Mouse (Mus musculus): Measurements from ENCODE around the gene Dnajb8. TPM values are rescaled to one million over a fixed set of nuclear protein-coding genes. Genes with fewer than 3 reads are reported as not detected.

Gene Dnajb8
- total RNA-seq, 1 experiment from 2014 or later, result not detected

DNA sequence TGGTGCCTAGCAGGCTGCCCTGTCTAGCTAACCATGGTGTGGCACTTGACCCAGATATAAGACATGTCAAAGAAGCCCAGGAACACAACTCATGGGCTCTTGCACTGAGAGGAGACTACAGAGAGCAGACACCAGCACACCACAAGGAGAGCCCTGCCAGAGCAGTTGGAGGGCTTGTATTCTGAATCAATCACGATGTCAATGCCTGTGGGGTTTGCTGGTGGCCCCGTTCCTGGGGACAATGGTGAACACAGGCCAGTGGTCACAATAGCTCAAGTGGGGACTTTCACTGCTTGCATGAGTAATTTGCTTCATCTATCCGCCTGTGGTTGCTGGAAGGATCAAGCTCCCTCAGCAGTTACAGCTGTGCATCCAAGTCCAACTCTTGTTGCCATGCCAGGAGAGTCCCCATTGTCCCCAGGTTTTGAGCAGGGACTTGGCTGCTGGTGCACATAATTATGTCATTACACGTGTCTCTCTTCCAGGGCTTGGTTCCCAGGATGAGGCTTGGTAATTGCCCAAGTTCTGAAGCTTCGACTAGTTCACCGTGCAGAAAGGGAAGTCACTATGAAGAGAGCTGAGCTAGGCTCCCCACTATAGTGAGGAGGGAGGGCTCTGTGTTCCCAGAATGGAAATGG, 68.2 kb downstream of the Dnajb8 start:
- peak; percentile 48 for DNase-seq

DNA sequence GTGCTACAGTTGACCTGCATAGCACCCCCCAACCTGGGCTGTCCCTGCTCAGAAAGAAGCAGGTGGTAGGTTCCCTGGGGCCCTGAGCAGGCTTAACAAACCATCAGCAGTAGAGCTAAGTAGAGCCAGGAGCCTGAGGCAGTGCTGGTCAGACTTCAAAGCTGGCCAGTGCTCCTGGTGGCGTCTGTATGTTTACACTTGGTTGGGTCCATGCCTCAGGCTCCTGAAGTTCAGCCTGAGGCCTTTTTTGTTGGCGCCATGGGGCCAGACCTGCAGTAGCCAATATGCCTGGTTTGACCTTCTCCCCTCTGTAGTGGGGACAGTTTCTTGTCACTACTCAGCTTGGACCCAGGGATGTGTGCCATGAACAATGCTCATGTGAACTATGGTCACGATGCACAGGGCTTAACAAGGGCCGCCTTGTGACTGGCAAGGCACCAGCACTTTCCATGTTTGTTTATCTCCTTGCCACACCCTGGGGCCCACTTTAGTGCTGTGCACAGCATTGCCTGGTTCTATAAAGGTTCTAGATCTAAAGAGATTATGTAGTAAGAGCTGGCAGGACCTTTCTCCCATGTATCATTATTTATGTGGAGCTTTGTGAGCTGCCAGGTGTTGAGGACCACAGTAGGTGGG, 70.3 kb downstream of the Dnajb8 start:
- DNase-seq, result no peak

- no peak for DNase-seq
Observed at GRCm38 (mm10) chr6:88299491-88299890, 77.4 kb downstream of the Dnajb8 start.

DNA sequence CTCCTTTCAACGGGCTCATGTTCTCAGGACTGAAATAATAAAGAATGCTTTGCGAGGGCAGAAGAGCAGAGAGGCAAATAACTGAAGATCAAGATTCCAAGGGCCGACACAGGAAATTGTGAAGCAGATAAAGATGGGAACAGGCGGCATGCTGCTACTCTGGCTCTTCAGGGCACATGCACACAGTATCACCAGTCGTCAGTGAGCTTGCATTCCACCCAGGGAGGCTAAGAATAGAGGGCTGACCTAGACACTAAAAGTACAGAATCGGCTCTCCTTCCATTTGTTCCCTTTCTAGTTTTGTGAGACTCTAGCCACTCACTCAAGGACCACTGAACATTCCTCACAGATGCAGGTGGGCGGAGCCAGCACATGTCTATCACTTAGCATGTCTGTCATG, 79.2 kb downstream of the Dnajb8 start:
- no peak for DNase-seq

Other genes with a start within 250 kb of the Dnajb8 start
- 23.8 and 24.9 TPM in 2 replicates for gene H1fx, start 240.6 kb upstream of the Dnajb8 start, total RNA-seq (2021)
- 280 and 282 TPM in 2 replicates for gene Rab7, start 177.0 kb upstream of the Dnajb8 start, total RNA-seq (2021)
- gene Rpn1, start 137.8 kb upstream of the Dnajb8 start, total RNA-seq (2021), result 183 and 185 TPM in 2 replicates
- gene Gata2, start 28.4 kb upstream of the Dnajb8 start, total RNA-seq (2021), result 26.3 and 36.4 TPM in 2 replicates
- 15.0 and 19.3 TPM in 2 replicates for gene Eefsec, start 224.3 kb downstream of the Dnajb8 start, total RNA-seq (2021)
- 34.6 and 35.3 TPM in 2 replicates for gene Ruvbl1, start 243.1 kb downstream of the Dnajb8 start, total RNA-seq (2021)

Data from adrenal gland, postnatal 14 days (tissue).